Mouse (Mus musculus) lung, postnatal 0 days (tissue): ENCODE data around the gene Lpar4. TPM values are rescaled to one million over a fixed set of nuclear protein-coding genes. Genes with fewer than 3 reads are reported as not detected.
A peak's percentile ranks its signal among the peaks of the same experiment; 100 is the strongest.

Experiments
- ATAC-seq: fragments of 200-750 bp; cut with Nextera tagmentation; 2 replicates; pipeline ENCODE4 v1.8.0; 2017; ENCODE audit warnings: moderate library complexity
- DNase-seq: peaks from one replicate; pipeline ENCODE4 v3.0.0-alpha.2; 2016; ENCODE audit warnings: low spot score
- H3K27ac ChIP-seq: fragments of 300-500 bp; sonication (generic); 2 replicates; pipeline ENCODE4 v1.5.1; 2014; ENCODE audit warnings: antibody characterized with exemption, mild to moderate bottlenecking, low read length, mixed read lengths
- H3K27me3 ChIP-seq: fragments of 300-500 bp; sonication (generic); replicated peaks from 2 replicates; pipeline ENCODE4 v1.6.1; 2014; ENCODE audit warnings: low read length, mixed read lengths; ENCODE audit not compliant: insufficient read depth
- H3K36me3 ChIP-seq: fragments of 300-500 bp; sonication (generic); 2 replicates; pipeline ENCODE4 v1.6.1; 2014; ENCODE audit warnings: low read length, mixed read lengths; ENCODE audit not compliant: insufficient read depth
- H3K4me1 ChIP-seq: fragments of 300-500 bp; sonication (generic); 2 replicates; pipeline ENCODE4 v1.6.1; 2014; ENCODE audit warnings: antibody characterized with exemption, low read depth, low read length, mixed read lengths; ENCODE audit not compliant: insufficient read depth
- H3K4me2 ChIP-seq: fragments of 300-500 bp; sonication (generic); replicated peaks from 2 replicates; pipeline ENCODE4 v1.6.1; 2014; ENCODE audit warnings: low read depth, mild to moderate bottlenecking, low read length, moderate library complexity, mixed read lengths
- H3K4me3 ChIP-seq: fragments of 300-500 bp; sonication (generic); 2 replicates; pipeline ENCODE4 v1.5.1; 2014; ENCODE audit warnings: low read depth, low read length
- H3K9ac ChIP-seq: fragments of 300-500 bp; sonication (generic); replicated peaks from 2 replicates; pipeline ENCODE4 v1.6.1; 2014; ENCODE audit warnings: low read depth, mild to moderate bottlenecking
- H3K9me3 ChIP-seq: fragments of 300-500 bp; sonication (generic); 2 replicates; pipeline ENCODE4 v1.6.1; 2016; ENCODE audit warnings: low read length, mixed read lengths
- CTCF ChIP-seq: IDR thresholded peaks from 2 replicates; pipeline ENCODE4 v1.5.1; 2016; ENCODE audit warnings: antibody characterized with exemption, mild to moderate bottlenecking
- EP300 ChIP-seq: IDR thresholded peaks from 2 replicates; pipeline ENCODE4 v1.6.1; 2016; ENCODE audit warnings: antibody characterized with exemption, mild to moderate bottlenecking, control low read depth
- whole genome bisulfite sequencing: fragments of 180-500 bp; shearing (Covaris S2); extraction: QIAGEN DNeasy Blood & Tissue Kit; methylation state at CpG from one replicate; pipeline ENCODE4 v1.1.7; 2014; 5-methylcytosine and 5-hydroxymethylcytosine counted together
- polyA plus RNA-seq: library from polyadenylated mRNA; unstranded; fragments of >200 nt; fragmentation: Nextera tagmentation; extraction: Ambion mirVana; gene quantifications from 2 replicates; pipeline ENCODE4 v1.2.1, GENCODE M21; 2015

Lpar4 gene
- polyA plus RNA-seq, 1 experiment from 2014 or later = 7.1 TPM

GRCm38 (mm10) chrX:106924572-106924971, 4.1 kb downstream of the Lpar4 start:
- no peaks in the 10 kb centered on the region for H3K9me3 ChIP-seq
- no peak for DNase-seq
- no peaks in the 10 kb centered on the region for H3K27me3 ChIP-seq
- no peak overlapping the region for H3K4me3 ChIP-seq
- H3K9ac ChIP-seq = no peak overlapping the region
- no peaks in the 10 kb centered on the region for H3K36me3 ChIP-seq
- no peak for TF ChIP-seq CTCF
- TF ChIP-seq EP300 = no peak
- H3K27ac ChIP-seq = no peak overlapping the region
- no peaks in the 10 kb centered on the region for H3K4me1 ChIP-seq
- H3K4me2 ChIP-seq = no peak overlapping the region
- no peak for ATAC-seq

DNA sequence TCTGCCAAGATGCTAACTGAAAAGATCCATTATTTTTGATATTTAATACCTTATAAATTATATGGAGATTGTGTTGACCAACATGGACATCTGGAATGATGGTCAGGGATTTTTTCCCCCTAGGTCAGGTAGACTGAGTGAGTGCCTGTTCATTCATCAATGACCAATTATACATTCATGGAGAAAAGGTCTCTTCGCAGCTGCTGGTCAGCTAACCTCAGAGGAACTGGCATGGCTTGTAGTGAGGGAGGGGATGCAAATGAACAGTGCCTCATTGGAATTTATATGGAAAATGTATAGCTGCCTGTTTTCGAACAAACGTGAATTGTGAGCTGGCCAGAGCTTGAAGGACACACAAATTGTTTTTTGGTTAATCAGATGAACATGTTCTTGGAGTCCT, 18.9 kb downstream of the Lpar4 start:
- 78% methylated on average over 3 of the region's 3 CpGs for WGBS
- Histone ChIP-seq H3K4me1 (no peaks in the 10 kb centered on the region), H3K27ac (no peak overlapping the region), H3K9ac (no peak overlapping the region), H3K27me3 (no peaks in the 10 kb centered on the region), H3K4me3 (no peak overlapping the region), H3K9me3 (no peaks in the 10 kb centered on the region), H3K36me3 (no peaks in the 10 kb centered on the region), H3K4me2 (no peak overlapping the region)
- TF ChIP-seq CTCF (no peak), EP300 (no peak)
- no peak for DNase-seq
- ATAC-seq = no peak

DNA sequence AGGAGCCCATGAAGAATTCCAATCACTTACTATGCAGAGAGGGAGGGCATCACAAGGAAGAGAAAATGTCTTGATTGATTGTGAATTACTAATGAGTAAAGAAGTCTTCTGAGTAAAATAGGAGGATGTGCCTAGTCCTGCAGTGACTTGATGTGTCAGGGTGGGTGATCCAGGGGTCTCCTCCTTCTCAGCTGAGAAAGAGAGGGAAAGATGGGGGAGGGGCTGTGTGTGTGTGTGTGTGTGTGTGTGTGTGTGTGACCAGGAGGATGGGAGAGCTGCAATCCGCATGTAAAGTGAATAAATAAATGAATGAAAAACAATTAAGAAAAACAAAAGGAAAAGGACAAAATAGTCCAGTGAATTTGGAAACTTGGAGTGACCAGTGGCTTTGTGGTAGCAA, 30.1 kb downstream of the Lpar4 start:
- 50% methylated on average over 1 of the region's 1 CpGs for WGBS
- DNase-seq = no peak
- Histone ChIP-seq H3K27ac (no peak overlapping the region), H3K4me2 (no peak overlapping the region), H3K9ac (no peak overlapping the region), H3K9me3 (no peaks in the 10 kb centered on the region), H3K4me3 (no peak overlapping the region), H3K4me1 (no peaks in the 10 kb centered on the region), H3K27me3 (no peaks in the 10 kb centered on the region), H3K36me3 (no peaks in the 10 kb centered on the region)
- no peak for TF ChIP-seq EP300
- TF ChIP-seq CTCF = no peak
- no peak for ATAC-seq

- Histone ChIP-seq H3K4me1 (no peaks in the 10 kb centered on the region), H3K9me3 (no peaks in the 10 kb centered on the region), H3K36me3 (no peaks in the 10 kb centered on the region), H3K4me2 (no peak overlapping the region), H3K9ac (no peak overlapping the region), H3K27me3 (no peaks in the 10 kb centered on the region), H3K4me3 (no peak overlapping the region), H3K27ac (no peak overlapping the region)
- WGBS = 12% methylated on average over 2 of the region's 2 CpGs
- DNase-seq = peak; percentile 15
- no peak for ATAC-seq
- TF ChIP-seq CTCF = no peak
- TF ChIP-seq EP300 = no peak
Observed at GRCm38 (mm10) chrX:106951016-106951415, 30.6 kb downstream of the Lpar4 start.

GRCm38 (mm10) chrX:106953840-106954239, 33.4 kb downstream of the Lpar4 start:
- Histone ChIP-seq H3K27ac (no peak overlapping the region), H3K27me3 (no peaks in the 10 kb centered on the region), H3K4me2 (no peak overlapping the region), H3K9me3 (no peaks in the 10 kb centered on the region), H3K9ac (no peak overlapping the region), H3K4me1 (no peaks in the 10 kb centered on the region), H3K36me3 (no peaks in the 10 kb centered on the region), H3K4me3 (no peak overlapping the region)
- DNase-seq = peak; percentile 35
- TF ChIP-seq EP300 (no peak), CTCF (no peak)
- WGBS = 46% methylated on average over 1 of the region's 1 CpGs
- ATAC-seq = peak; percentile 63

DNA sequence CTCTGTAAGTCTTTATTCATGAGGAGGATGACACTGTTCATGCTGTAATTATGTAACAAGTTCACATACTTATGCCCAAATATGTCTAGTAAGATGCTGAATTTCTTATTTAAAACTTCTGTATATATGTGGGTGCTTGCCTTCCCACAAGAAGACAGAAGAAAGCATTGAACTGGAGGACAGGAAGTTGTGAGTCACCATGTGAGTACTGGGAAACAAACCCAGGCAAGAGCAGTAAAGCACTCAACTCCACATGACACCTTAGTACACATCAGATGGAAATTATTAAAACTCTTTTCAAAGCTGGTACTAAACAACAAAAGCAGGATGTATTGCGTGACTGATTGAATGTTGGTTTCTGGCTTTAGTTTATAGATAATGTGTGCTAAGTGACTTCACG, 41.8 kb downstream of the Lpar4 start:
- H3K4me2 ChIP-seq = no peak overlapping the region
- no peaks in the 10 kb centered on the region for H3K9me3 ChIP-seq
- 64% methylated on average over 2 of the region's 2 CpGs for WGBS
- ATAC-seq (no peak), DNase-seq (no peak)
- H3K36me3 ChIP-seq = no peaks in the 10 kb centered on the region
- H3K27ac ChIP-seq = no peak overlapping the region
- no peaks in the 10 kb centered on the region for H3K4me1 ChIP-seq
- H3K9ac ChIP-seq = no peak overlapping the region
- H3K27me3 ChIP-seq = no peaks in the 10 kb centered on the region
- H3K4me3 ChIP-seq = no peak overlapping the region
- TF ChIP-seq CTCF (no peak), EP300 (no peak)

DNA sequence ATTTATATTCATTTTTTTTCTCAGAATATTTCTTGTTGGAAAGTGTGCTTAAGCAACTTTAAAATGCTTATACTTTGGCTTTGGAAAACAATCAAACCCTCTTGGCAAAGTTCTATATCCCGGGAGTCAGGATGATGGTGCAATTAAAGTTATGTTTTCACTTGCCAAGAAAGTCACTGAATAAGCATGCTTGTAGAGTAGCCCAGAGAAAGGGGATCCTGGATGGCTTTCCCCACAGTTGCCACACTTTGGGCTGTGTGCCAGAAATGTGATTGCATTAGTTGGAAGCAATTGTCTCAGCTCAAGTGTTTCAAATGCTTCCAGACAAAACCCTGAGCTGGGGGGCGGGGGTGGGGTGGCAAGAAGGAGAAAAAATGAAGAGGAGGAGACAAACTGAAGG, 43.9 kb downstream of the Lpar4 start:
- 0 out of 2 replicates have a peak, but pooled peaks have one; percentile 12 for TF ChIP-seq EP300
- TF ChIP-seq CTCF = no peak
- Histone ChIP-seq H3K9me3 (no peaks in the 10 kb centered on the region), H3K4me2 (no peak overlapping the region), H3K36me3 (no peaks in the 10 kb centered on the region), H3K4me3 (no peak overlapping the region), H3K27ac (no peak overlapping the region), H3K4me1 (no peaks in the 10 kb centered on the region), H3K9ac (no peak overlapping the region), H3K27me3 (no peaks in the 10 kb centered on the region)
- ATAC-seq (peak; percentile 61), DNase-seq (peak; percentile 75)
- 16% methylated on average over 2 of the region's 2 CpGs for WGBS

Other genes starting within 250 kb of the Lpar4 start
- gene Rtl3, start 80.0 kb upstream of the Lpar4 start, polyA plus RNA-seq = 0.98 and 1.1 TPM in 2 replicates
- 0.11 and 0.14 TPM in 2 replicates for gene P2ry10, start 167.9 kb downstream of the Lpar4 start, polyA plus RNA-seq
- 1.4 and 1.5 TPM in 2 replicates for gene P2ry10b, start 228.3 kb downstream of the Lpar4 start, polyA plus RNA-seq